Mouse (Mus musculus): Measurements from ENCODE around the gene Baz1b.

- TF ChIP-seq CTCF (IDR thresholded peaks at IDR 0.05; ENCODE audit: control insufficient read depth, insufficient read depth, insufficient read length) (no peak), CEBPB (IDR thresholded peaks at IDR 0.05; ENCODE audit: low read depth) (no peak), MAX (IDR thresholded peaks at IDR 0.05) (no peak), USF1 (IDR thresholded peaks at IDR 0.05; ENCODE audit: low read depth) (no peak), MYOG (IDR thresholded peaks at IDR 0.05; ENCODE audit: control insufficient read depth, extremely low read depth, insufficient read length) (no peak), MYOD1 (IDR thresholded peaks at IDR 0.05; ENCODE audit: control insufficient read depth, insufficient read length, low read depth) (no peak)
Measured at GRCm38 (mm10) chr5:135169479-135169878, 17.6 kb upstream of the Baz1b start.

Data from C2C12 (cell line).